Mouse (Mus musculus) kidney, postnatal 10 days (tissue): ENCODE data around the gene Sipa1l2.

ENCODE experiments used
- DNase-seq: peaks from one replicate; pipeline ENCODE4 v3.0.0; 2021; ENCODE audit warnings: mixed read lengths

Sipa1l2 gene

DNA sequence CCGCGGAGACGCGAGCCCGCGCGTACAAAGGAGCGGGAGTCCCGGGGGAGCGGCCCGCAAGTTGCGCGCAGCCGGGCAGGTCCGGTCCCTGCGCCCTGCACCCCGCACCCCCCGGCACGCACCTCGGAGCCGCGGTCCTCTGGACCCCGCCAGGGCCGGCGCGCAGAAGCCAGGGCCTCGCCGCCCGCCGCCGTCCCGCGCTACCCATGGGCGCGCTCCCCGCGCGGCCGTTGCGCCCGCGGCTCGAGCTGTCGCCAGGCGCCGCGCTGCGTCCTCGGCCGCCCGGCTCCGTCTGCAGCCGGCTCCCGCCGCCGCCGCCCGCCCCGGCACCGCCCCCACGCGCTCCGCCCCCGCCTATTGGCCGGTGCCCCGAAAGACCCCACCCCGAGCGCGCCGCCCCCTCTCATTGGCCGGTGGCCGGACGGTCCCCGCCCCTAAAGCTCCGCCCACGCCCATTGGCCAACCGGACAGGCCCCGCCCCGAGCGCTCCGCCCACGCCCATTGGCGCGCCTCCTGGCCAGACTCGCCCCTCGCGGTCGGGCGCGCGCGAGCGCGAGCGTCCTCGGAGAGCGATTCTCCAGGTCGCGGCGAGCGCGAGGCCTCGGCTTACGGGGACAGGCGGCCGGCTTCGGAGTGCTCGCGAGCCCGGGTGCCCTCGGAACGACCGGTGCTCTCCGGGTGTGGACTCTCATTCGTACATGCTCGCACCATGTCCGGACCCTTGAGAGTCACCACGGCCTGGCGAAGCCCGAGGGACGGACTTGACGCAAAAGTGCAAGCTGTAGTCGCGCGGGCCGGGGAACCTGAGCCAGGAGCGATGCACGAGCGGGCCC lies at the start of gene Sipa1l2:
Gene Sipa1l2, minus strand, starts transcription at position 276 of the 833 bp plus-strand sequence.
- peak; percentile 100 for DNase-seq

- no peak for DNase-seq
Observed at GRCm38 (mm10) chr8:125618543-125619335, 49.1 kb upstream of the Sipa1l2 start.

DNA sequence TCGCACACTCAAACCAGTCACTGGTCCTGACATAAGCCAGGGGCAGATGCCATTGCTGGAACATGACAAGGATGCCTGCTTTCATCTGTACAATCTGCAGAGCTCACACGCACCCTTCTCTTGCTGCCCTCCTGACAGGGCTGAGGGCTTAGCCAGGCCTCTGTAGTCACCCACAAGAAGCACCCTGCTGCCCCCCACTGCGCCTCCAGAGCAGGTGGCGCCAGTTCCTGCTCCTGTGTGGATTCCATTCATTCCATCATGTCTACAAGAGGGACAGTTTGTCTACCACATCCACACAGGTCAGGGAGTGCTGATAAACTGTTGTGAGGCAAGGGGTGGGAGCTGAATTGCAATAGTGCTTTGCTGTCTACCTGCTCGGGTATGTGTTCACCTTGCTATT lies 47.3 kb upstream of the Sipa1l2 start:
- DNase-seq = no peak

DNA sequence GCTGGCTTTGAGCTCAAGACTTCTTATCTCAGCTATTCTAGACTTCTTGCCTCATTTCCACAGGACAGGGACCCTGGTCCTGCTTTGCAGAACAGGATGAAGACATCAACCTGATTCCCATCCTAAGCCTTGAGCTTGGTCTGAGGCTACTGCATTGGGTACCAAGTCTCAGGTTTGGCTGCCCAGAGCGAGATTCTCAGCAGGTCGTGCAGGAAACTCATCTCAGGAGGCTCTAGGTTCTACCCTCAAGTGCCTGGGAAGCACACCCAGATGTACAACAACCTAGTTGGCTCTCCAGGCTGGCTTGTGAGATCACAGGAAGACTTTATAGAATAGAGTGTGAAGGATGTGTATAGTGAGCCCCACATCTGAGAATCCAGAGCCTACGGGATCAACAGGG lies 46.4 kb upstream of the Sipa1l2 start:
- DNase-seq = no peak

DNA sequence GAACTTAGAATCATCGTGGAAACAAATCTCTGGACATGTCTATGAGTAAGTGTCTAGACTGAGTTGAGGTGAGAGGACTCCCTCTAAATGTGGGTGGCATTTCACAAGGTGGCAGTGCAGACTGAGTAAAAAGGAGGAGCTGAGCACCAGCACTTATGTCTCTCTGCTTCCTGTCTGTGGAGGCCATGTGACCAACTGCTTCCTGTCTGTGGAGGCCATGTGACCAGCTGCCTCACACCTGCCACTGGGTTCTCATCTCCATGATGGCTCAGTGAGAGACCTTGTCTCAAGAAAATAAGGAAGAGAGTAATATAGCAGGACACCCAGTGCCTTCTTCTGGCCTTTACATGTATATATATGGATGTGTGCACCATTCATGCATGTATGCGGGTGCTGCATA lies 43.9 kb upstream of the Sipa1l2 start:
- no peak for DNase-seq

DNA sequence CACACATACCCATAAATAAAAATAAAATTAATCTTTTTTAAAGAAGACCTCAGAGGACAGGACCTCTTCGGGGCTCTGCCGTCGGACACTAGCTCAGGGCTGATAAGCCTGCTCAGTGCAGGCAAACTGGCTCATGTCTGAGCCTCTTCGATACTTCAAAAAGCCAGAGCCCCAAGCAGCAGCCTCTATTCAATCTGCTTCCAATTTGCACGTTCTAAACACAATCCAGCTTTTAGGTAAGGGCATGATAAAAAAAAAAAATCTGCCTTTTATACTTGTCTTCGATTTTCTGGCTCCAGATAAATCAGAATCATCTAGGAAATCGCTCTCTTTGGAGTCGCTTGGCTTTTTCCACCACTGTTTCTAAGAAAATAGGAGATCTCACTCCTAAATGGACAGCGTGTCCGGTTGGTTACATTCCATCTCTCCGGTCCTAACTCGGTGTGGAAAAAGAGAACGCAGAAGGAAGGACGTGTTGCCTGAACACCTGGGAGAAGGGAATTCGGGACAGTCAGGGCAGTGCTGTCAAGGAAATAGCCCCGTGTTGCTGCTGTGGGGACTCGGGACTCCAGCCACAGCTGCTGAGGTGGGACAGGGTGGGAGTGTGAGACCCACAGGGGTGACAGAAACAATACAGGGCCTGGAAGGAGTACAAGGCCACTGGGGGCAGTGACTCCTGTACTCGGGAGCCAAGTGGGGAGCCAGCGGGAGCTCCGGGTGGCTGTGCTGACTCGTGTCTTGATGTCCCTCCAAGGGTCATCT lies 42.4 kb upstream of the Sipa1l2 start:
- no peak for DNase-seq

GRCm38 (mm10) chr8:125611024-125611798 lies 41.6 kb upstream of the Sipa1l2 start:
- DNase-seq = no peak

DNA sequence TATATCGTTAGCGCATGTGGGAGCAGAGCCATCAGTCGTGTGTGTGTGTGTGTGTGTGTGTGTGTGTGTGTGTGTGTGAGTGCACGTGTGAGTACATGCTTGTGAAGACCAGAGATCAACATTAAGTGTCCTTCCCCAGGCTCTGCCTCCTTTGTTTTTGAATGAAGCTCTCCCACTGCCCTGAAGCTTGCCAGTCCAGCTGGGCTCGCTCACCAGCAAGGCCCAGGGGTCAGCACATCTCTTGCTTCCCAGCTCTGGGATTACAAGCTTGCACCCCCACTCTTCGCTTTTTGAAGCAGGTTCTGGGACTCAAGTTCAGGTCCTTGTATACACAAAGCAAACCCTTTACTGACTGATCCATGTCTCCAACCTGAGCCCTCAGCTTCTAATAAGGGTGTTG lies 40.1 kb upstream of the Sipa1l2 start:
- no peak for DNase-seq

GRCm38 (mm10) chr8:125607714-125608223 lies 38.2 kb upstream of the Sipa1l2 start:
- no peak for DNase-seq

DNA sequence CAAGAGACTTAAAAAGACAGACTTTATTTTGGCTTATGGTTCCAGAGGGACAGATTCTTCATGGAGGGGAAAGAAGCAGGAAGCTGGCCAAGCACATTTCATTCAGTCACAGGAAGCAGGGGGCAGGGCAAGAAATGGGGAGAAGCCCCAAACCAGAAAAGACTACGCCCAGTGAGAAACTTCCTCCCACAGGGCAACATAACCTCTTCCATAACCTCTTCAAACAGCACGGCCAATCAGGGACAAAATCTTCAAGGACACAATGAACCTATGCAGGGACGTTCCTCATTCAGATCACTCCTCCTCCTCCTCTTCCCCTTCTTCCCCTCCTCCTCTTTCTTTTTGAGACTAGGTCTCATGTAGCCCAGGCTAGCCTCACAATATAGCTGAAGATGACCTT lies 37.3 kb upstream of the Sipa1l2 start:
- no peak for DNase-seq

- DNase-seq = no peak
Observed at GRCm38 (mm10) chr8:125604817-125605512, 35.4 kb upstream of the Sipa1l2 start.

- DNase-seq = no peak
Observed at GRCm38 (mm10) chr8:125604213-125604816, 34.7 kb upstream of the Sipa1l2 start.

DNA sequence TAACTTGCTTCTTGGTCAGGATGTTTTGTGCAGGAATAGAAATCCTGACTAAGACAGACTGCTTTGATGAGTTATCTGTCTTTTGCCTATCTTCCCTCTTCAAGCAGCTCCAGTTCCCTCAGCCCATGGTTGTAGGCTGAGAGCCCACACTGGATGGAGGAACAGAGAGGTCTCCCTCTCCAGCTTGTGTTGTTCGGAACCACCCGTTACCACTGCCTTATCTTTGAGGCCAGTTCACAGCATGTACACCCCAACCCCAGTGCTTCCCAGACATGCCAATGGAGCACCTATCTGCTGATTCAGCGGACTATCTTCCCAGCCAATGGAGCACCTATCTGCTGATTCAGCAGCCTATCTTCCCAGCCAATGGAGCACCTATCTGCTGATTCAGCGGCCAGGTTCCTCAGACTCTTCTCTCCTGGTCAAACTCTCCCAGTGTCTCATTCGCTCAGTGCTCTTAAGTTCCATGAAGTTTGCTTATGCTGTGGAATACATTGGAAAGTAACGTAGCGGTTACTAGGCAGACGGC lies 33.8 kb upstream of the Sipa1l2 start:
- no peak for DNase-seq

DNA sequence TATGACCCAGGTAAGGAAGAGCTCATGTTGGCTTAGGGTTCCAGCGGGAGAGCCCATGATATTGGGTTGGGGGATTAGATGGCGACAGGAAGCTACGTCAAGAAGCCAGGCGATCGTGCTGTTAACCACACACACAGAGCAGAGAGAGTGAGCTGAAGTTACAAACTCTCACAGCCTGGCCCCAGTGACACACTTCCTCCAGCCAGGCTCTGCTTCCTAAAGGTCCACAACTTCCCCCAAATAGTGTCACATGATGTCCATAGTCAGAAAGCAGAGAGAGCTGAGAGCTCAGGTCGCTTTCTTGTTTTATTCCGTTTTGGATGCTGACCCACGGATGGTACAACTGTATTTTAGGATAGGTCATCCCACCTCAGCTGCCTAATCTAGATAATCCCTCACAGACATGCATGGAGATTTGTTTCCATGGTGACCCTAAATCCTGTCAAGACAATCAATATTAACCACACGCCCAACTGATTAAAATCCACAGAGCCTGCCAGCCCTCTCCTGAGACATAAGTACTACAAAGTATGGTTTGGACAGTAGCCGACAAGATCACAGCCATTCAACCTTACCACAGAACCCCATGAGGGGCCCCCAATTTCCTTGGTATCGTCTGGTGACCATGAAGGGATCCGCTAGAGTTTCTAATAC lies 30.6 kb upstream of the Sipa1l2 start:
- DNase-seq = no peak

DNA sequence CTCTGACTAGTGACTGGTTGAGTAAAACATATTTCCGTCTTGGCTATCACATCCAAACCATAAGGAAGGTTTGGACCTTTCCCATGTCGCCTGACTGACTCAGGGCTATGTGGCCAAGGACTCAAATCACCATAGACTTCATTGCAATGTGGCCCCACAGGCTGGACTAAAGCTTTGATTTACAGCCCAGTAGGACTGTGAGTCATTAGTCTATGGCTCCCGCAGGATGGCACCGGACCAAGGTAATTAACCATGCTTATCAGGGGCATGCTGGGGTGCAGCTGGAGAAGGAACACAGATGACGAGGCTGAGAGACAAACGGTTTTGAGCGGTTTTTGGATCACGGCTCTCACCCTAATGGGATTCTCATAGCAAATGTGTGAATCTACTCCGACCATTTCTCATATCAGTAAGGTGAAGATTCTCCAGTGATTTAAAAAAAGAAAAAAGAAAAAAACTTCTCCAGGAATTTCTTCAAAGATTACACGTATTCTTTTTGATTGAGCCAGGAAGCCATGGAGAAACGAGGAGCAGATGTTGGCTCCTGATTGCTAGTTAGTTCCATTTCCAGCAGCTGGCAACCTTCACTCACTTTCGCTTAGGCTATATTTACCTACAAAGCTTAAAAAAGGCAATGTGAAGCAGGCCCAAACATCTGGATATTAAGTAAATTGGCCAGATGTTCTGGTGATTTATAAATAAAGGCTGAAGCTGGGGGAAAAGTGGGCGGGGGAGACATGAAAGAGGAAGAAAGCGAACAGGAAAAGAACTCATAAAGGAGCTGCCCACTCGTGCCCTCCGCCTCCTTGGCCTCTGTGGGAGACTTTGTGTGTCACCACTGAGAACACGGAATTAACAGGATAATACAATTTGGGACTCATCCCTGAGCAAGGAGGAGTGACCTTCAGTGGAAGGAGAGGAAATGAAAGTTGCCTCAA lies 26.2 kb upstream of the Sipa1l2 start:
- peak; percentile 45 for DNase-seq

DNA sequence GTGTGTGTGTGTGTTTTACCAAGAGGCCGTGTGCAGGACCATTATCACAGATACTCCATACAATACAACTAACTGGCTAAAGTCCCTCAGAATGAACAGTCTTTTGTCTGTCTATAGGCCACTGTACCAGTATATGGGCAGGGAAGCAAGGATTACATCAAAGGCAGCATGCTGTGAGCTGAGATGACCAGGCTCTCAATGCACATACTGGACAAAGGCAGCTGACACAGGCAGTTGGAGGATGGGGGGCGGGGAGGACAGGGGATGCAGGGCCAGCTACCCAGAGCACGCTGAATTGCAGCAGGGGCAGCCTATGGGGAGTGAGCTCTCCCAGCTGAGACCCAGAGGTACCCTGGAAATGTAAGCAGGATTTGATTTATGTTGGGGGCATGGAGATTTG lies 20.8 kb upstream of the Sipa1l2 start:
- peak; percentile 55 for DNase-seq

DNA sequence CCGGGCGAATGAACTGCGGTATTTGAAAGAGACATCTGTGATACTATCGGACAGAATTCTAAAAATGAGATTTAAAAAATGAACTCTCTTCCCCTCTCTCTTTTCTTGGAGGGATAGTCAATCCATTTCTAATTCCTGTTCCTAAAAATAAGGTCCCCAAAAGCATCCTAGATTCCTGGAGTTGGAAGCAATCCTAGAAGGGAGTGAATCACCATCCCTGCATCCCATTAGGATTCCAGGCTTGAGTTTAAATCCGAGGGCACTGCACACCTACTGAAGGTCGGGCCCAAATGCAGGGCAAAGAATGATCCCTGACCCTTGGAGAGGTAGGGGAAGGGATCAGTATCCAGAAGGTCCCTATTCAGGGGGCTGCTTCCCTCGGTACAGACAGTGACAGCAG lies 17.0 kb upstream of the Sipa1l2 start:
- no peak for DNase-seq

DNA sequence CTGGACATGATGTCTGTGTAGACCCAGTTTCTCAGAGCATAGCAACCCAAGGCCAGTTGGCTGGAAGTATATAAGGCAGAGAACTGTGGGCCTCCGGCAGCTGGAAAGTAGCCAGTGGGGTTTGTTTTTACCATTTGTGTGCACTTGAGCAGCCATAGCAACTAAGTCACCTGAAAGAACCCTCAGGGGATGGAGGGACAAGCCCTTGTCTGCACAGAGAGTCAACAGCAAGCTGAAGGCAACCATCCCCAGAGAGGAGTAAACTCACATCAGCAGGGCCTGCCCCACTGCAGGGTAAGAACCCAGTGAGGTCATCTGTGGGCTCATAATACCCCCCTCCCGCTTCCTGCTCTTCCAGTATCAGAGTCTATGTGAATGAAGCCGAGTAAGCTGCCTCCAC lies 14.7 kb upstream of the Sipa1l2 start:
- no peak for DNase-seq

DNA sequence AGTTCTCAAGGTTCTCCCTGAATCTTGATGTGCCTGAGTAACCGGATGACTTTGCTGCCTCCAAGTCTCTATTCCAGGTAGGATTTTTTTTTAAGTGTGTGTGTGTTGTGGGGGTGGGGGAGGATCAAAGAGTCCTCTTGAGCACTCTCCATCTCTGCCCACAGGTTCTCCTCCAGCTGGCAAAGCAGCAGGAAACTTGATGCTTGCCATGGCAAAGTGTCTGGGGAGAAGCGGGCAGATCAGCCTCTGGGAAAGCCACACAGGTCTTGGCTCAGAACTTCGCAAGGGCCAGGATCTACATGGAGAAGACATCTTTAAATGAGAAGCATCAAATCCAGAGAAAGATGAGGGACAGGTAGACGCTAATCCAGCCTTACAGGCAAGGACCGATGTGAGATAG lies 10.8 kb upstream of the Sipa1l2 start:
- no peak for DNase-seq
